Mouse (Mus musculus) neural tube, embryonic 13.5 days (tissue): ENCODE measurements at regions not wholly inside any gene's neighbourhood (a gene's known extent, or its start where the extent isn't known, plus 50 kb on each side); places are given as distances from the start of the nearest gene placed in this dataset.
A peak's percentile ranks its signal among the peaks of the same experiment; 100 is the strongest.

Experiments
- ATAC-seq: fragments of 200-750 bp; cut with Nextera tagmentation; 2 replicates; pipeline ENCODE4 v1.8.0; 2017; ENCODE audit warnings: low read depth, mild to moderate bottlenecking, moderate TSS enrichment, moderate library complexity
- H3K27ac ChIP-seq: fragments of 300-500 bp; sonication (generic); replicated peaks from 2 replicates; pipeline ENCODE4 v1.5.1; 2015; ENCODE audit warnings: moderate library complexity, mild to moderate bottlenecking, inconsistent platforms
- H3K27me3 ChIP-seq: fragments of 300-500 bp; sonication (generic); 2 replicates; pipeline ENCODE4 v1.6.1; 2015; ENCODE audit warnings: mild to moderate bottlenecking, inconsistent platforms
- H3K36me3 ChIP-seq: fragments of 300-500 bp; sonication (generic); 2 replicates; pipeline ENCODE4 v1.6.1; 2015; ENCODE audit warnings: mild to moderate bottlenecking, inconsistent platforms
- H3K4me1 ChIP-seq: fragments of 300-500 bp; sonication (generic); replicated peaks from 2 replicates; pipeline ENCODE4 v1.6.1; 2015; ENCODE audit warnings: inconsistent platforms
- H3K4me2 ChIP-seq: fragments of 300-500 bp; sonication (generic); 2 replicates; pipeline ENCODE4 v1.6.1; 2015; ENCODE audit warnings: inconsistent platforms, mild to moderate bottlenecking, moderate library complexity
- H3K4me3 ChIP-seq: fragments of 300-500 bp; sonication (generic); 2 replicates; pipeline ENCODE4 v1.5.1; 2015; ENCODE audit warnings: mild to moderate bottlenecking, inconsistent platforms
- H3K9ac ChIP-seq: fragments of 300-500 bp; sonication (generic); 2 replicates; pipeline ENCODE4 v1.6.1; 2015; ENCODE audit warnings: moderate library complexity, mild to moderate bottlenecking, inconsistent platforms
- H3K9me3 ChIP-seq: fragments of 300-500 bp; sonication (generic); 2 replicates; pipeline ENCODE4 v1.6.1; 2016; ENCODE audit warnings: inconsistent platforms
- WGBS: fragments of 180-500 bp; shearing (Covaris S2); methylation state at CpG from one replicate; pipeline ENCODE4 v1.1.7; 2015; 5-methylcytosine and 5-hydroxymethylcytosine counted together

DNA sequence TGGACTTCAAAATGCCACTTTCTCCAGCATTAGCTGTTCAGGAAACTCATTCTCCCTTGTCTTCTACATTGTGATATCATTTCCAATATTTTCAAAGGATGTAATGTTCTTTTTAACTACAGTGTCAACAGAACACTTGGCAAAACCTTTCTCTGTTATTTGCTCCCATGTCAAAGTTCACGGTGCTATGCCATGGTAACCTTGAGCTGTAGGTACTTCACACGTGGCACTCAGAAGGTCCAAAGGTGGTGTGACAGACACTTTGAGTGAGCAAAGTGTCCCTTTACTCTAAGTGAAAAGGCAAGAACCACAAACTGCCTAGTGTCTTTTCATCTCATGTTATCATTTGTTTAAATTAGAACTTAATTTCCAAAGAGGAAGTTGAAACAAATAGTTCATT, 53.3 kb upstream of the Tram2 start:
- Histone ChIP-seq H3K27me3 (no peaks in the 10 kb centered on the region), H3K4me1 (no peaks in the 10 kb centered on the region), H3K9ac (no peak overlapping the region), H3K27ac (no peak overlapping the region), H3K4me2 (no peak overlapping the region), H3K36me3 (no peaks in the 10 kb centered on the region), H3K9me3 (no peaks in the 10 kb centered on the region), H3K4me3 (no peak overlapping the region)
- ATAC-seq = no peak
- 85% methylated on average over 2 of the region's 2 CpGs for WGBS

DNA sequence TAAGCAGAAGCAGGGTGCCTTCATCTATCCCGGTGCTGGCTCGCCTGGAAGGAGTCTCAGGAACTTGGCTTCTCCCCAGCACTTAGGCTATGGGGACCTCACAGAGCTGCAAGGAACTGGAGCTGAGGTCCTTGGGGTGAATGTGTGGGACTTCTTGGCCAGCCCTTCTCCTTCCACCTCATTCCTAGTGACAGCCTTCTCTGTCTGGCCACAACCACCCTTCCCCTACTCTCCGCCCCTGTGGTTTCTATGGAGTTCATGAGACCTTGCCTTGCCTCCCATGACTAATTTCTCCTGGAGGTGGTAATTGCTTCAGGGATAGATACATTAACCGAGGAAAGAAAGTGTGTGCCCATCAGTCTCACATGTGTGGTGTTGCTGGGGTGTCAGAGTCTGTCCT, 67.9 kb upstream of the Tram2 start:
- no peaks in the 10 kb centered on the region for H3K36me3 ChIP-seq
- H3K27ac ChIP-seq = no peak overlapping the region
- H3K27me3 ChIP-seq = no peaks in the 10 kb centered on the region
- H3K9me3 ChIP-seq = no peaks in the 10 kb centered on the region
- H3K4me2 ChIP-seq = no peak overlapping the region
- no peaks in the 10 kb centered on the region for H3K4me1 ChIP-seq
- 65% methylated on average over 4 of the region's 4 CpGs for WGBS
- no peak overlapping the region for H3K4me3 ChIP-seq
- no peak overlapping the region for H3K9ac ChIP-seq
- ATAC-seq = no peak

DNA sequence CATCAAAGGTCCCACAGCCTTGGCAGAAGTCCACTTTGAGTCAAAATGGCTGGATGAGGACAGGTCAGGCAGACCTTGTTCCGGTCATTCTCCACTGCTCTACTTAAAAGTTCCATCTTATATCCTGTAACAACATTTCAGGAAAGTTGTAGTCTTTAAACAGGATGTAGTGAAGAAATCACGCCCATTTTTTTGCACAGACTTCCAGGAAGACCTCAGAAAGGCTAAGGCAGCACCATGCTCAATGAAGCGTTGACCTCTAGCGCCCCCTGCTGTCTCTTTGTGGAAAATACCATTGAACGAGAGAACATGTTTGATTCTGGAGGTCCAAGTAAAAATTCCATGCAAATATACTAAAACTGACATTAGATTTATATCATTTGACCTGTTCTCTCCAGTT, 56.6 kb upstream of the Tmem14a start:
- 0 out of 2 replicates have a peak, but pooled peaks have one; percentile 30 for ATAC-seq
- Histone ChIP-seq H3K4me1 (peaks cover 9% of the 10 kb centered on the region), H3K4me3 (no peak overlapping the region), H3K9me3 (no peaks in the 10 kb centered on the region), H3K36me3 (no peaks in the 10 kb centered on the region), H3K9ac (no peak overlapping the region), H3K27ac (no peak overlapping the region), H3K27me3 (peaks cover 9% of the 10 kb centered on the region; the same call in 1 of the 2 replicates), H3K4me2 (no peak overlapping the region)
- WGBS = 21% methylated on average over 5 of the region's 5 CpGs

DNA sequence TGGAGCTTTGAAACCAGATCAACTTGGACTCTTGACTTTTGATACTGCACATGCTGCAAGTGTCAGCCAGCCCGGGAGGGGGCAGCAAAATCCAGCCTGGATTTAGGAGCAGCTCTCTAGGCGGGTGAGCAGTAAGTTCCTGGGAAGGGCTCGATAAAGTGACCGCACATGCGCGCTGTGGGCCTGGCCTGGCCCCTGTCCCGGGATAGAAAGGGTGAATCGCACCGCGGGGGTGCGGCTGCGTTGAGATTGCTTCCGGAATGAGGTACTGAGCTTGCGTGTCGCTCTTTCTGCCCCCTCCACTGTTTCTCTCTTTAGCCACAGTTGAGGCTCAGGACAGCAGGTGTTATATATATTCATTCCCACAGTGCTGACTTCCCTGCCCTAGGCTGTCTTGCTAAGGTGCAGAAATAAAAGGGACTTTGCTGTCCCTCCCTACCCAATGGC, 52.1 kb upstream of the Tmem14a start:
- Histone ChIP-seq H3K27me3 (peaks cover 9% of the 10 kb centered on the region; the same call in 1 of the 2 replicates), H3K9me3 (no peaks in the 10 kb centered on the region), H3K4me3 (peak overlapping the region; percentile 44), H3K9ac (peak overlapping the region; percentile 67), H3K4me2 (peak overlapping the region; percentile 69), H3K4me1 (peaks cover 14% of the 10 kb centered on the region), H3K27ac (0 out of 2 replicates have a peak overlapping the region, but pooled peaks have one; percentile 13), H3K36me3 (no peaks in the 10 kb centered on the region)
- ATAC-seq = peak; percentile 99
- WGBS = 0% methylated on average over 15 of the region's 15 CpGs

- Histone ChIP-seq H3K9ac (peak overlapping the region; percentile 67), H3K27ac (0 out of 2 replicates have a peak overlapping the region, but pooled peaks have one; percentile 13), H3K27me3 (peaks cover 9% of the 10 kb centered on the region; the same call in 1 of the 2 replicates), H3K36me3 (no peaks in the 10 kb centered on the region), H3K4me2 (peak overlapping the region; percentile 69), H3K4me3 (peak overlapping the region; percentile 44), H3K4me1 (peaks cover 14% of the 10 kb centered on the region), H3K9me3 (no peaks in the 10 kb centered on the region)
- WGBS = 72% methylated on average over 4 of the region's 4 CpGs
- ATAC-seq = peak; percentile 76
Observed at GRCm38 (mm10) chr1:21166762-21167161, 51.6 kb upstream of the Tmem14a start.
